Mouse (Mus musculus) embryonic facial prominence, embryonic 15.5 days (tissue): ENCODE measurements at regions not wholly inside any gene's neighbourhood (a gene's known extent, or its start where the extent isn't known, plus 50 kb on each side); places are given as distances from the start of the nearest gene placed in this dataset.

Source experiments
- ATAC-seq: fragments of 200-750 bp; cut with Nextera tagmentation; 2 replicates; pipeline ENCODE4 v1.8.0; 2017; ENCODE audit warnings: low read depth, moderate TSS enrichment; ENCODE audit not compliant: insufficient number of reproducible peaks, low FRiP score, low TSS enrichment
- H3K27ac ChIP-seq: fragments of 300-500 bp; sonication (generic); replicated peaks from 2 replicates; pipeline ENCODE4 v1.5.1; 2015; ENCODE audit warnings: mild to moderate bottlenecking, inconsistent platforms
- H3K27me3 ChIP-seq: fragments of 300-500 bp; sonication (generic); 2 replicates; pipeline ENCODE4 v1.6.1; 2015; ENCODE audit warnings: inconsistent platforms
- H3K36me3 ChIP-seq: fragments of 300-500 bp; sonication (generic); 2 replicates; pipeline ENCODE4 v1.6.1; 2015; ENCODE audit warnings: mild to moderate bottlenecking, inconsistent platforms
- H3K4me1 ChIP-seq: fragments of 300-500 bp; sonication (generic); 2 replicates; pipeline ENCODE4 v1.6.1; 2015; ENCODE audit warnings: inconsistent platforms
- H3K4me2 ChIP-seq: fragments of 300-500 bp; sonication (generic); replicated peaks from 2 replicates; pipeline ENCODE4 v1.6.1; 2015; ENCODE audit warnings: mild to moderate bottlenecking, inconsistent platforms
- H3K4me3 ChIP-seq: fragments of 300-500 bp; sonication (generic); replicated peaks from 2 replicates; pipeline ENCODE4 v1.5.1; 2015; ENCODE audit warnings: mild to moderate bottlenecking, inconsistent platforms
- H3K9ac ChIP-seq: fragments of 300-500 bp; sonication (generic); 2 replicates; pipeline ENCODE4 v1.6.1; 2015; ENCODE audit warnings: inconsistent platforms
- H3K9me3 ChIP-seq: fragments of 300-500 bp; sonication (generic); replicated peaks from 2 replicates; pipeline ENCODE4 v1.6.1; 2016; ENCODE audit warnings: inconsistent platforms
- WGBS: fragments of 180-500 bp; shearing (Covaris S2); methylation state at CpG from one replicate; pipeline ENCODE4 v1.1.7; 2015; 5-methylcytosine and 5-hydroxymethylcytosine counted together

DNA sequence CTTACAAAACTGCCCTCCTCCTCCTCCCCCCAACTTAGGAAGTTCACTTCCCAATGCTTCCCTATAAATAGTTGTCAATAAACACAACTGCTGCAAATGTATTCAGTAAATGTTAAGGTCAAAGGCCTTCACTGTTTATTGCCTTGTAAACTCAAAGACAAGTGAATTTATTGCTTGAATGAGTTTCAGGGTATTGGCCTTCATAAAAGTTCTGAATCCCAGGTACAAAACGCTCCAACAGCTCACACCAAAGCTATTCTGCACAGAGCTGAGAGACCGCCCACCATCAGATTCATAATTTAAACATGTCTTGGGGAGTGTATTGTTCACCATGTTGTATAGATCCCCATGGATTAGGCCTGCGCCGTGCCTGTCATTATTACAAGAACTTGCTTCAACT, 53.9 kb upstream of the Cdkn3 start:
- H3K9me3 ChIP-seq, result no peaks in the 10 kb centered on the region
- WGBS, result 80% methylated on average over 4 of the region's 4 CpGs
- no peaks in the 10 kb centered on the region for H3K36me3 ChIP-seq
- H3K4me2 ChIP-seq, result no peak overlapping the region
- no peak for ATAC-seq
- no peak overlapping the region for H3K4me3 ChIP-seq
- no peaks in the 10 kb centered on the region; the same call in 1 of the 2 replicates for H3K27me3 ChIP-seq
- no peak overlapping the region for H3K9ac ChIP-seq
- no peak overlapping the region for H3K27ac ChIP-seq
- H3K4me1 ChIP-seq, result 0 out of 2 replicates have a peak, but pooled peaks cover 3% of the 10 kb centered on the region

DNA sequence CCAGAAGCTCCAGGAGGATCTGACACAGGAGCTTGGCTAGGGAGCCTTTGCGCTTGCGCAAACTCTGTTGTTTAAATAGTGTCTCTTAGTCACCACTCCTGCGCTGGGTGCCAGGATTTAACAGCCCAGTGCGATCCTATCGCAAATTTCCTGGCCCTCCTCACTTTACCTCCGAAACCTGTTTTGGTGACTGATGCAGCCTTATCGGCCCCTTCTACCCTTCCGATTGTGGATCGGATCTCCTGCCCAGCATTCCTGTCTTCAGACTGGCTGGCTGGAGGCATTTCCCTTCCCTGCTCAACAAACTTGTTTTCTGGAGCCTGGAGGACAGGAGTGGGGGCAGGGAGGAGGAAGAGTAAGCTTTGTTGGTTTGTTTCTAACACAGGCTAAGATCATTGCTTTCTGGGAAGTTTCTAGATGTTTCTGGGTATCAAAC, 56.0 kb upstream of the Cdkn3 start:
- Histone ChIP-seq H3K27me3 (no peaks in the 10 kb centered on the region; the same call in 1 of the 2 replicates), H3K36me3 (no peaks in the 10 kb centered on the region), H3K4me2 (no peak overlapping the region), H3K9me3 (no peaks in the 10 kb centered on the region), H3K27ac (no peak overlapping the region), H3K4me3 (no peak overlapping the region), H3K4me1 (0 out of 2 replicates have a peak, but pooled peaks cover 3% of the 10 kb centered on the region), H3K9ac (no peak overlapping the region)
- WGBS, result 52% methylated on average over 9 of the region's 9 CpGs
- ATAC-seq, result no peak

GRCm38 (mm10) chr14:46702669-46703435, 57.5 kb upstream of the Cdkn3 start:
- H3K4me1 ChIP-seq, result 0 out of 2 replicates have a peak, but pooled peaks cover 3% of the 10 kb centered on the region
- H3K4me2 ChIP-seq, result no peak overlapping the region
- ATAC-seq, result no peak
- H3K27me3 ChIP-seq, result no peaks in the 10 kb centered on the region
- H3K36me3 ChIP-seq, result no peaks in the 10 kb centered on the region
- no peak overlapping the region for H3K27ac ChIP-seq
- no peak overlapping the region for H3K9ac ChIP-seq
- no peaks in the 10 kb centered on the region for H3K9me3 ChIP-seq
- 25% methylated on average over 17 of the region's 17 CpGs for WGBS
- H3K4me3 ChIP-seq, result no peak overlapping the region

- Histone ChIP-seq H3K36me3 (no peaks in the 10 kb centered on the region), H3K27ac (no peak overlapping the region), H3K4me3 (no peak overlapping the region), H3K9me3 (no peaks in the 10 kb centered on the region), H3K4me2 (no peak overlapping the region), H3K27me3 (no peaks in the 10 kb centered on the region), H3K4me1 (no peaks in the 10 kb centered on the region), H3K9ac (no peak overlapping the region)
- 84% methylated on average over 7 of the region's 7 CpGs for whole genome bisulfite sequencing
- no peak for ATAC-seq
These were observed 67.8 kb upstream of the Cdkn3 start for GRCm38 (mm10) chr14:46692571-46692970.

DNA sequence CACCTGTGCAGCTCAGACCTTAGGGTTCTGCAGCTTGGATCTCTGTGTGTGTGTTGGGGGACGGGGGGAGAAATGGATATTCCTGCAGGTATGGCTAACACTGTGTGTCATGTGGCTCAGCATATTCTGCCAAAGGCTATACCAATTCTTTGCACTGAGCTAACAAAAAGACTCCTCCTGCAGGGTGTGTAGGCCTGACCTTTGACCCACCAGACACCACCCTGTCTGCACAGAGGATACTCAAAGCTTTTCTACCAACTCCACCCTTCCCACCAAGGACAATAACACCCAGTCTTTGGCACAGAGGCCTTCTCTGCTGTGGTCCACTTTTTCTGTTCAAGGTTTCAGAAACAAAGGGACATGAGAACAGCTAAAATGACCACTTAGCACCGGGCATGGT, 68.3 kb upstream of the Cdkn3 start:
- H3K27me3 ChIP-seq, result no peaks in the 10 kb centered on the region
- H3K4me2 ChIP-seq, result no peak overlapping the region
- no peak overlapping the region for H3K9ac ChIP-seq
- WGBS, result 75% methylated on average over 2 of the region's 2 CpGs
- no peaks in the 10 kb centered on the region for H3K4me1 ChIP-seq
- H3K36me3 ChIP-seq, result no peaks in the 10 kb centered on the region
- no peaks in the 10 kb centered on the region for H3K9me3 ChIP-seq
- ATAC-seq, result no peak
- H3K27ac ChIP-seq, result no peak overlapping the region
- H3K4me3 ChIP-seq, result no peak overlapping the region

- no peaks in the 10 kb centered on the region for H3K36me3 ChIP-seq
- H3K27ac ChIP-seq, result no peak overlapping the region
- no peak overlapping the region for H3K4me2 ChIP-seq
- H3K4me1 ChIP-seq, result 0 out of 2 replicates have a peak, but pooled peaks cover 3% of the 10 kb centered on the region
- ATAC-seq, result no peak
- H3K4me3 ChIP-seq, result no peak overlapping the region
- H3K9me3 ChIP-seq, result no peaks in the 10 kb centered on the region
- H3K27me3 ChIP-seq, result no peaks in the 10 kb centered on the region
- WGBS, result 55% methylated on average over 6 of the region's 6 CpGs
- H3K9ac ChIP-seq, result no peak overlapping the region
These were observed 77.6 kb upstream of the Cdkn3 start for GRCm38 (mm10) chr14:46682728-46683127.

DNA sequence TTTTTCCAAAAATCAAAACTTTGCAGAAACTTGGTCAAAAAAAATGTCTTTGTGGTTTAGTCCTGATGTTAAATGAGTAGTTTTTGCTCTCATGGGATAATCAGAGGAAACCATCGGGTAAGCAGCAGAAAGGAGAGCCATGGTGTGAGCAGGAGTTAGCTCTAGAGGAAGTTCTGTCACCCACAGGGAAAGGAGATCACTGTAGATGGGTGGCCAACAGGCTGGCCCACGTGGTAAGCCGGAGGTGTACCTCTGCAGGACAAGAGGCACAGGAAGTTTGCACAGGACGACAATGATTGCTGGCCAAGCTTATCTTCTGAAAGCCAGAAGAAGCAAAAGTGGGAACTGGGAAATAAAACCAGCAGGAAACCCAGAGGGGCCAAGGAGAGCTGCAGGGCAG, 81.4 kb upstream of the Cdkn3 start:
- Histone ChIP-seq H3K4me3 (no peak overlapping the region), H3K4me1 (0 out of 2 replicates have a peak, but pooled peaks cover 3% of the 10 kb centered on the region)
- WGBS, result 66% methylated on average over 4 of the region's 4 CpGs

GRCm38 (mm10) chr14:46671482-46672225, 88.7 kb upstream of the Cdkn3 start:
- WGBS, result 68% methylated on average over 9 of the region's 9 CpGs
- Histone ChIP-seq H3K36me3 (no peaks in the 10 kb centered on the region), H3K4me2 (no peak overlapping the region), H3K9ac (no peak overlapping the region), H3K4me1 (no peaks in the 10 kb centered on the region), H3K9me3 (no peaks in the 10 kb centered on the region), H3K27me3 (no peaks in the 10 kb centered on the region), H3K4me3 (no peak overlapping the region), H3K27ac (no peak overlapping the region)
- no peak for ATAC-seq

More for the DNA sequence above, 81.4 kb upstream of the Cdkn3 start:
- no peak overlapping the region for H3K4me2 ChIP-seq
- H3K9me3 ChIP-seq, result no peaks in the 10 kb centered on the region
- no peak for ATAC-seq
- no peak overlapping the region for H3K9ac ChIP-seq
- H3K27ac ChIP-seq, result no peak overlapping the region
- no peaks in the 10 kb centered on the region for H3K36me3 ChIP-seq
- H3K27me3 ChIP-seq, result no peaks in the 10 kb centered on the region

DNA sequence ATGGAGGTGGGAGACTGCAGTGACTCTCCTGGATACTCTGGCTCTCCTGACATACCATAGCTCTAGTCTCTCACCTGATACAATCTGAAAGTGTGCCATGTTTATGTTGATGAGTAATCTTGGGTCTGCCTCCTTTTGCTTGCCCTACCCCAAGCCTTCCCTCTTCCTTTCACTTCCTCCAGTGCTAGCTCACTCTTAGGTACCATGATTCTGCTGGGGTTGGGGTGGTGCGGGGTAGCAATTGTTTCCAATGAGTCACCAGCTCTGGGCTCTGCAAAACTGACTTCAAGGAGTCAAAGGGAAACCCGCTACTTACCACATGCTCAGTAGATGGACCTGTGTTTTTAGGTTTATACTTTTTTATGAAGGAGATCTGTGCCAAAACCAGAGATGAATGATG, 89.3 kb upstream of the Cdkn3 start:
- Histone ChIP-seq H3K4me3 (no peak overlapping the region), H3K4me1 (no peaks in the 10 kb centered on the region), H3K9me3 (no peaks in the 10 kb centered on the region), H3K27ac (no peak overlapping the region), H3K36me3 (no peaks in the 10 kb centered on the region), H3K4me2 (no peak overlapping the region), H3K9ac (no peak overlapping the region), H3K27me3 (no peaks in the 10 kb centered on the region)
- ATAC-seq, result no peak
- WGBS, result 89% methylated on average over 2 of the region's 2 CpGs

GRCm38 (mm10) chr14:46670221-46671046, 89.9 kb upstream of the Cdkn3 start:
- Histone ChIP-seq H3K4me1 (no peaks in the 10 kb centered on the region), H3K4me3 (no peak overlapping the region), H3K9me3 (no peaks in the 10 kb centered on the region), H3K4me2 (no peak overlapping the region), H3K27me3 (no peaks in the 10 kb centered on the region), H3K9ac (no peak overlapping the region), H3K36me3 (no peaks in the 10 kb centered on the region), H3K27ac (no peak overlapping the region)
- no peak for ATAC-seq
- WGBS, result 75% methylated on average over 20 of the region's 20 CpGs

DNA sequence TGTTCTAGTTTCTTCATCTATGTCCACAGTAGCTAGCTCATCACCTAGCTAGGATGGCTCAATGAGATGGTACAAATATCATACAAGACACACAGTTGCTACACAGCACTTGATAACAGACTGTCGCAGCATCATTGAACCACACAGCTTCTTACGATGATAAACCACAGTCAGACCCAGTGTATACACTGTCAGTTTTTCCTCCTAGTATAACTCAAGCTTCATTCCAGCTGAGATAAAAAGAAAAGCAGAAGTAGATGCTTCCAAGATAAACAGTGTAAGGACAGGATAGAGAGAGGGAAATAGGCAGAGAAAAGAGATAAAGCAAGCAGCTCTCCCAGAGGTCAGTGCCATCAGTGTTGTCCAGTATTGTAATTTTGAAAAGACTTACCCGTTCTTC, 92.1 kb upstream of the Cdkn3 start:
- Histone ChIP-seq H3K36me3 (no peaks in the 10 kb centered on the region), H3K9me3 (no peaks in the 10 kb centered on the region), H3K4me1 (no peaks in the 10 kb centered on the region), H3K4me3 (no peak overlapping the region), H3K4me2 (no peak overlapping the region), H3K27ac (no peak overlapping the region), H3K27me3 (no peaks in the 10 kb centered on the region), H3K9ac (no peak overlapping the region)
- WGBS, result 92% methylated on average over 3 of the region's 3 CpGs
- no peak for ATAC-seq
